Mouse (Mus musculus): ENCODE measurements at regions not wholly inside any gene's neighbourhood (a gene's known extent, or its start where the extent isn't known, plus 50 kb on each side); places are given as distances from the start of the nearest gene placed in this dataset.

- no peak for DNase-seq (ENCODE audit: low read depth, low spot score)
Observed at GRCm38 (mm10) chr4:53386309-53386708, 53.9 kb upstream of the Slc44a1 start.

DNA sequence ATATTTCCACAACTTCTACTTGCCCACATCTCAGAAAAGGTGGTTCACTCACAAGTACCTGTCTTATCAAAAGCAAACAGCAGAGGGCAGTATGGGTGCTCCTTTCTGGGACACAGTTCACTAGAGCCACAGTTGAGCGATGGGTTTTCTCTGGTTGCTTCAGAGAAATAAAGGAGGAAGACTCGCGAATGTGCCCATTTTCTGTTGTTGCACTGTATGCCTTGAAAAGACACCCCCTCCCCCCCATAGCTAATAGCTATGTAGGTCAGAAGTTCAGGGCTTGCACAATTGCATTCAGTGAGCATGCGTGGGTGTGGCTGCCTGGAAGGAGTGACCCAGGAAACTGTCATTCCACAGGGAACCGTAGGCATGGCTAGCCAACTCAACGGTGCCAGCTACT lies 55.5 kb upstream of the Slc44a1 start:
- DNase-seq (ENCODE audit: low read depth, low spot score) = peak; percentile 82

DNA sequence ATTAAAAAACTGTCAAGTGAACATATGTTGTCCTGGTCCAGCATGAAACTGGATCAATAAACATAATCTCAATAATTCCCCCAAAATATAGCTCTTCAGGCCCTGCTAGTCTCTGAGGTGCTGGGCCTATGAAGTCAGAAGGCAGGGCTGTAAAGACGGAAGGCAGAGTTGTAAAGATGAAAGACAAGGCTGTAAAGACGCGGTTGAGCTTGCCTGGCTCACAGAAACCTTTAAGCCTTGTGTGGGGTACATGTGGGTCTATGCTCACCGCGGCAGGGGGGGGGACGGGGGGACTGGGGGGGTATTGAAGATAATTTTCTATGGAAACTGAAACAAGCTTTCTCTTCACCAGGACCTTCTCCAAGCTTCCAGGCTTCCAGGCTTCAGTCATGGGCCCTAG lies 56.1 kb upstream of the Slc44a1 start:
- DNase-seq (ENCODE audit: low read depth, low spot score) = no peak

- no peak for DNase-seq (ENCODE audit: low read depth, low spot score)
Observed at GRCm38 (mm10) chr4:53382012-53382411, 58.2 kb upstream of the Slc44a1 start.

GRCm38 (mm10) chr4:53379855-53380254 lies 60.4 kb upstream of the Slc44a1 start:
- DNase-seq (ENCODE audit: low read depth, low spot score) = no peak

DNA sequence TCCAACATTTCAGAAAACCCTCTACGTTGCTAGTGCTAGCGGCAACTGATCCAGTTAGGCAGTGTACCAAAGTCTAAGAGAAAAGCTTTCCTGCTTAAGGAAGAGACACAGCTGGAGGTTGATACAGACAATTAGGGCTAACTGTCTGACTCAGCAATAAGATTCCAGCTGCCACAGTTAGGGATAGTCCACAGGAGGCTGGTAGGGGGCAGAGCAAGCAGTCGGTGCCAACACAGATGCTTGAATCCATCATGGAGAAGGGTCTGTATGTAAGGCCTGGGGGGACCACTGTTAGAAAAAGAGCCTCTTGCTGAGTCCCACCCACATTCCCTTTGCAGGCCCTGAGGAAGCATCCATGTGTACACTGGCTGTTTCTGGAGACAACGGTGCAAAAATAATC lies 63.2 kb upstream of the Slc44a1 start:
- DNase-seq (ENCODE audit: low read depth, low spot score) = no peak

DNA sequence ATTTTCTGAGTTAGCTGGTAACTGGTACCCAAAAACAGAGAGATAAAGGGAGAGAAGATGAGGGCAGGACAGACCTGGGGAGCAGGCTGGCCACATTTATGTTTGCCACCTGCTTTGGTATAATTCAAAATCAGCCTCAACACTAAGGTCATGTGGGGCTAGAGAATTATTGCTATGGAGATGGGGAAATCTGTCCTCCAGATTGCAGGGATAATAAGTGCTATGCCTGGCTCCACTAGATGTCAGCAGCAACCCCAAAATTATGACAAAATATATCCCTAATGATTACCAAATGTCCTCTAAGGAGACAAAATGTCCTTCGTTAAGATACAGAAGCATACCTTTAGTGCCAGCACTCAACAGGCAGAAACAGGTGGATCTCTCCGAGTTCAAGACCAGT lies 83.8 kb upstream of the Slc44a1 start:
- no peak for DNase-seq (ENCODE audit: low read depth, low spot score)

- DNase-seq (ENCODE audit: low read depth, low spot score) = no peak
Observed at GRCm38 (mm10) chr4:53354961-53355360, 85.3 kb upstream of the Slc44a1 start.

- no peak for DNase-seq (ENCODE audit: low read depth, low spot score)
Observed at GRCm38 (mm10) chr4:53353399-53354090, 86.7 kb upstream of the Slc44a1 start.

DNA sequence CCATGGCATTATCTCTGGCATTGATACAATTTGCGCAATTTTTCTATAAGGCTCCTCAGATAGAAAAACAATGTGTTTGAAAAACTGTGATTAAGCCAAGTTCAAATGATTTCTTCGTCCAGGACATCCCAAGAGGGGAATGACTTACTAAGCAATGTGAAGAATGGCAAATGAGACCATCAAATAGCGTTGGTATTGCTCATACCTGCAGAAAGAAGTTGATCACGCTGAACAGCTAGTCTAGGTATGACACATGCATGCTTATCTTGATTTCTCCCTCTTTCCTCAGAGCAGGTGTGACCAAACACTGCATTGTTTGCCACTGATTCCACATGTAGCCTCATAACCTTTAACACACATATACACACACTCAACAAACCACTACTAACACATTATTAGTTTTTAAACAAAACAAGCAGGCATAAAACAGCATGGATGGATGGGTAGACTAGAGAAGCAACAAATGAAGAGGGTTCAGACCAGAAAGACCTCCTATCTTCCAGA lies 89.1 kb upstream of the Slc44a1 start:
- DNase-seq (ENCODE audit: low read depth, low spot score) = no peak

- no peak for DNase-seq (ENCODE audit: low read depth, low spot score)
Observed at GRCm38 (mm10) chr4:53345346-53345745, 94.9 kb upstream of the Slc44a1 start.

- no peak for DNase-seq (ENCODE audit: low read depth, low spot score)
Observed at GRCm38 (mm10) chr4:53344546-53344945, 95.7 kb upstream of the Slc44a1 start.

DNA sequence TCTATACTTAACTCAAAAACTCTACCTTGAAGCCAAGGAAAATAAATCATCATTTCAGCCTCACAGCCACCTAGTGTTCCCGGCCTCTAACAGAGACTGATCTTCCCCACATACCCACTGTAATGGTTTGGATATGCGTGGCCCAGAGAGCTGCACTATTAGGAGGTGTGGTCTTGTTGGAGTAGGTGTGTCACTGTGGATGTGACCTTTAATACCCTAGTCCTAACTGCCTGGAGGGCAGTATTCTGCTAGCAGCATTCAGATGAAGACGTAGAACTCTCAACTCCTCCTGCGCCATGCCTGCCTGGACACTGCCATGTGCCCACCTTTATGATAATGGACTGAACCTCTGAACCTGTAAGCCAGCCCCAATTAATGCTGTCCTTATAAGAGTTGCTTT lies 99.0 kb upstream of the Slc44a1 start:
- no peak for DNase-seq (ENCODE audit: low read depth, low spot score)

DNA sequence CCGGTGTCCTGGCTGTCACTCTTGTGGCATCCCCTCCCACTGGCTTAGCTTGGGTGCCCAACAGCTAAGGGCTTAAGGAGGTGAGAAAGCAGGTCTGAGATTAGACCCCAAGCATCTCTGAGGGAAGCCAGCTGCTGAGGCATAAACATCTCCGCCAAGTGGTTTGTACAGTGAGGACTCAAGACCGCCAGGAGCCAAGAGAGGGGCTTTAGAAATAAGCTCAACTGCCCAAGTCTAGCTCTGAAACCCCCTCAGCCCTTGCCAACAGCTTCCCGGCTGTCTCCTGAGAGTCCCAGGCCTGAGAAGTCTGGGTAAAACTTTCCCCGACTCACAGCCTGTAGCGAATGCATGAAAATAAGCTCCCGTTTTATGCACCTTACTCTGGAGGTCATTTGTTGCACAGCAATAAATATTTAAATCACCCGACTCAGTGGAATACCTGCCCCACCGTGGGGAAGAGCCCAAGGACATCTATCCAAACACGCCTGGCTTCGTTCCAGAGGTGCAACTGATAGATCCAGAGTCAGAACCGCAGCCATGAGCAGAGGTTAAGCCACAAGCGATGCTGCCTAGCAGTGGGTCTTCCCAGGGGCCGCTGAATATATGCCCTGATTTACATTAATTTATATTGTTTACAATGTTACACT lies 100.1 kb upstream of the Slc44a1 start:
- DNase-seq (ENCODE audit: low read depth, low spot score) = no peak

DNA sequence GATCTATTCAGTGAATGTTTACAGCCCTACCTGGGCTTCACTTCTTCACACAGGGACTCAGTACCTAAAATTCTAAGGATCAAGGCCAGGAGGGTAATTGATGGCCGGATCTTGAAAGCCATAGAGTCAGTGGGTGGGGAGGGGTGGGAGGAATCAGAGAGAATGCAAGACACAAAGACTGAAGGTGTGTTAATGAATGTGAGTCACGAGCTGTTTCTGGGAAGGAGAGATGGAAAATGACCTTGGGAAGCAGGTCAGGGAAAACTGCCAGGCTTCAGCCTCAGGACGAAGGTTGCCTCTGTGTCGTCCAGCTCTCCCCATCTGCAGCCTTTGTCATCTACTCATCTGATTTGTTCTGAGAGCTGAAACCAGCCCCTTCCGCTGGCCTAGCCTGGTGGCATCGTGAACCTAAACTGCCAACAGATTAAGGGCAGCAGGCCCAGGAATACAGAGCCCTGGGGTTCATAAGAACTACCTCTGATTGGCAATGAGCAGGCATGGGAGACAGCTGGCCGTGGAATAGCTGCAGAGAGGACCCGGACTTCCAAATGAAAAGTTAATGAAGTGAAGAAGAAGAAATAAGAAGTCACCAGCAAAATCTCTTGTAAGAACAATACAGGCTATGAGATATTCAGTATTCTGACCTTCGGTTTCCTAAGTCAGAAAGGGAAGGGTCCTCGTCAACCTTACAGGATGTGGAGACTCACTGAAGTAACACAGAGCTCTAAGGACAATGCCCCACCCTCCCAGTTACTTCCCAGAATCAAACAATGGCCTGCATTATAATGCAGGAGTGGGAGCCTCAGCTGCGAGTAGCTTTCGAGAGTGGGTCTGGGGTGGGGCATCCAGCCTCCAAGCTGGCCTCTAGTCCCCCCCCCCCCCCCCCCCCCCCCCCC lies 100.8 kb upstream of the Slc44a1 start:
- no peak for DNase-seq (ENCODE audit: low read depth, low spot score)

DNA sequence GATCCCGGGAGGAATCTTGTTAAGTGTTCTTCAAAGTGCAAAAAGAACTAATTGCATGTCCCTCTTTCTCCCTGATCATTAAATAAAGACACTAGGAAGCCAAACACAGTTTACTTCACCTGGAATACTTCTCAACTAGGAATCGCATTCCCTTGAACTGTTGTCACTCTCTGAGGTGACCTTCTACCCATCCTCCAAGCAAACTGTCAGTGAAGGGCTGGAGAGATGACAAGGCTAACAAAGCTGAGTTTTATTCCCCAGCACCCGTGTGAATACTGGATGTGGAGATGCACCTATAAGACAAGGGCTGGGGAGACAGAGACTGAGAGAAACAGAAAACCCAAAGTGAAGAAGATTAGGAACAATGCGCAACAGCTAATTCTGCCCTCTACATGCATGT lies 101.7 kb upstream of the Slc44a1 start:
- DNase-seq (ENCODE audit: low read depth, low spot score) = no peak

DNA sequence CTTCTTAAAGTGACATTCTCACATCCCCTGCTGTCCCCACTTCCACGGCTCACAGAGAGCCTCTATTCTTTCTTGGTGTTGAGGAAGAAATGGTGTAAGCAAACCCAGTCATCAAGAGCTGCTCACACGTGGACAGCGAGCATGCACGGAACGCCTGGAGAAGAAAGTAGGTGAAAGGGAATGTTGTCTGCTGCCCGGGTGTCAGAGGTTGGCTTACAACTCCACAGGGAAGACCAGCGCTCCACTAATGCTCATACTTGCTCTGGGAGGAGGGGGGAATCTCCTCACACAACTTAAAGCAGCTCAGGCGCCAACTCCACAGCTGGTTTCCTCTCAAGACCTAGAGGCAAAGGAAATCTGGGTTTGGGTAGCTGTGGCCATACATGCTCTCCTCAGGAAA lies 102.4 kb upstream of the Slc44a1 start:
- DNase-seq (ENCODE audit: low read depth, low spot score) = peak; percentile 54

GRCm38 (mm10) chr4:53327382-53328165 lies 112.6 kb upstream of the Slc44a1 start:
- no peak for DNase-seq (ENCODE audit: low read depth, low spot score)

DNA sequence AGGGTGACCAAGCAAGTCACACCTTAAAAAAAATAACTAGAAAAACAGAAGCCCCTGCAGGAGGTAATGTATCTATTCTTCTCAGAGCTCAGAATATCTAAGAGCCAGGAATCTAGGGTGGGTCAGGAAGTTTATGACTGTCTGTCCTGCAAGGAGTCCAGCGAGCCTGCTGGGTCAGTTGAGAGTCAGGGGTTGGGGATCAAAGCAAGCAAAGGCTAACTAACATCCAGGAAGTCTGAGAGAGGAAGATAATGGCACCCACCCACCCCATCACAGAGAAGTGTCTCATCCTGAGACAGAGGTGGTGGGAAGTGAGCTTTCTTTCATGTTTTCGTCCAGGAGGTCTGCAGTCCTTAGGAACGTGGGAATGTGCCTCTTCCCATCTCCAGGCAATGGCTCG lies 116.4 kb upstream of the Slc44a1 start:
- DNase-seq (ENCODE audit: low read depth, low spot score) = no peak

DNA sequence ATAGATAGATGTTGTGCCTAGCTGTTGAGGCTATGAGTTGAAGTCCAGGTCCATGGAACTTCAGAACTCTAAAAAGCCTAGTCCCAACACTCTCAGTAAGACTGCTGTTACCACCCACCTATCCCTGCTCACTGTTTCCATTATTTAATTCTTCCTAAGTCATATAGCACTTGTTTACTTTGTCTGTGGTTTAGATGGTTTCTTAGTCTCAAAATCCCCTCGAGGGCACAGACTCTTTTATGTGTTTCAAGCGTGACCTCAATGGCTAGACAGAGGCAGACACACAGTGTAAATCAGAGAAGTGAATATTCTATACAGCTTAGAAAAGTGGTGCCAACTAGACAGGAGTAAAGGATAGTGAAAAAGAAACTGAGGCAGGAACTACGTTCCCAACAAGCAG lies 117.0 kb upstream of the Slc44a1 start:
- DNase-seq (ENCODE audit: low read depth, low spot score) = no peak

- no peak for DNase-seq (ENCODE audit: low read depth, low spot score)
Observed at GRCm38 (mm10) chr4:53322484-53322883, 117.7 kb upstream of the Slc44a1 start.
